In the genomic region with DNA sequence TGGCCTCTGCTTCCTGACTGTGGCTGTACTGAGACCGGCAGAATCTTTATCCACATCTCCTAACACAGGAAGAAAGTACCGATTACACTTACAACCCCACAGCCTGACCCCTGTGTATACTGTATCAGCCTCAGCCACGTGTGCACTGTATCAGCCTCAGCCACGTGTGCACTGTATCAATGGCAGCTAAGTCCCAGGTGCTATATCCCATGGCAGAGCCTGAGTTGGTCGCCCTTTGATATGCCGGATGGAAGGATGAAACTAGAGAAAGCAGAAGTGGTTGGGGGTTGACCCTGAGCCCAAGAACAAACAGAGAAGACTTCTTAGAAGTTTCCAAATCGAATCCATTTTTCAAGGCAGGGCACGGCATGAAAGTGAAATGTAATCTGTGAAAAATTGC, we compare ENCODE assay signal across 1 mouse cellular context.
A peak's percentile ranks its signal among the peaks of the same experiment; 100 is the strongest.
TF ChIP-seq lines count a peak whose summit lies in the region.

No protein-coding gene starts in this region.

TF ChIP-seq in CH12.LX, 34 proteins besides CTCF, POLR2A, EP300 and RAD21 (continued from another document):
- TF ChIP-seq GABPA (IDR thresholded peaks at IDR 0.05; ENCODE audit: insufficient replicate concordance, low read depth, low read length) (no peak), ZKSCAN1 (IDR thresholded peaks at IDR 0.05; ENCODE audit: borderline replicate concordance, low read depth, low read length) (no peak), JUN (IDR thresholded peaks at IDR 0.05; ENCODE audit: insufficient read depth, low read depth, low read length) (no peak), USF2 (conservative IDR thresholded peaks at IDR 0.05; ENCODE audit: low read depth, low read length) (no peak), SMC3 (IDR thresholded peaks at IDR 0.05; ENCODE audit: low read depth, low read length) (no peak), MAX (IDR thresholded peaks at IDR 0.05; ENCODE audit: low read length) (peak; percentile 78), RCOR1 (conservative IDR thresholded peaks at IDR 0.05; ENCODE audit: low read depth, low read length) (no peak), MAFK (IDR thresholded peaks at IDR 0.05; ENCODE audit: insufficient replicate concordance, low read length) (no peak)
